Mouse (Mus musculus) embryo, embryonic 10.5 days (tissue): Measurements from ENCODE around the gene D10Jhu81e.
"Not testable (repeated sequence)": the region's sequence is repeated elsewhere in the genome, so short reads cannot be mapped to it uniquely, and the experiment has no call there.

ENCODE experiments used
- DNase-seq: peaks from one replicate; pipeline ENCODE4 v3.0.0-alpha.2; 2015; ENCODE audit warnings: low spot score

Gene D10Jhu81e

GRCm38 (mm10) chr10:78169281-78170042, at the start of gene D10Jhu81e:
D10Jhu81e (minus strand) TSS chr10:78169782.
- peak; percentile 98 for DNase-seq

GRCm38 (mm10) chr10:78218576-78218975, 49.0 kb upstream of the D10Jhu81e start:
- DNase-seq = no peak

DNA sequence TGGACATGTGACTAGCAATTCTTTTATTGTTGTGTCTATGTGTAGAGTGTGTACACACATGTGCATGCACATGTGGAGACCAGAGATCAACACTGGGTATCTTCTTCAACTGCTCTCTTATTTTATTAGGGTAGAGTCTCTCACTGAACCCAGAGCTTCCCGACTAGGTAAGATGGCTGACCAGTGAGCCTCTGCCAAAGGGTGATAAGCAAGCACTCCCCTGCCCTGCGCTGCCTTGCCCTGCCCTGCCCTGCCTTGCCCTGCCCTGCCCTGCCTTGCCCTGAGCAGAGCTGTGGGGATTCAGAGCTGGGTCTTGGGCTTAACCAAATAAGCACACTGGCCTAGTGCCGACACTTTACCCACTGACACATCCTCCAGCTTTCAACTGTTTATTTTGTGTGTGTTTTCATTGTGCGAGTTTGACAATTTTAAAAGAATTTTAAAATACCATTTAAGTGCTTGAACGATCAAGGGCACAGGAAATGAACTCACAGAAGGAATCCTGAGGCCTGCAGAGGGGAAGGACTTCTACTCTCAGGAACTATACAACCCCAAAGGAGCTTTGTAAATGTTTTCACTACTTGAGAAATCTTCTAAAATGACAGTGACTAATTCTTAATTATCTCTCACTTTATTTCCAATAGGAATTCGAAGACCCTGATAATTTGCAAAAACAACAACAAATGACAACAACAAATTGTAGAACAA, 46.9 kb upstream of the D10Jhu81e start:
- no peak for DNase-seq

GRCm38 (mm10) chr10:78214371-78214770, 44.8 kb upstream of the D10Jhu81e start:
- DNase-seq = no peak

DNA sequence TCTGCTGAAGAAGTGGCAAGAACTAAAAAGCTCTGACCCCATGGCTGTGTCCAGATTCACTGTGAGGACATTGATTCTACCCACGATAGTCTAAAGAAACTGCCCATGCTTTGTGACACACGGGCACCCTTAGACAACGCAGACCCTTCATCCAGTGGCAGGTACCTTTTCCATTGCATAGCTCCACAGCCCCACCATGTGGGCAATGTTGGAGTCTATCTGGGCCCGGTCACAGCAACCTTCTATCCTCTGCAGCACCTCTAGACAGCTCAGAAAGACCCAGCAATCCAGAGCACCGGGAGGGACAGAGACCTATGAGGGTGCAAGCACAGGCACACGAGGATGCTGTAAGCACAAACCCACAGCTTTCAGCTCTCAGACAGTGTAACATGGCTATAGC, 41.7 kb upstream of the D10Jhu81e start:
- peak; percentile 13 for DNase-seq

DNA sequence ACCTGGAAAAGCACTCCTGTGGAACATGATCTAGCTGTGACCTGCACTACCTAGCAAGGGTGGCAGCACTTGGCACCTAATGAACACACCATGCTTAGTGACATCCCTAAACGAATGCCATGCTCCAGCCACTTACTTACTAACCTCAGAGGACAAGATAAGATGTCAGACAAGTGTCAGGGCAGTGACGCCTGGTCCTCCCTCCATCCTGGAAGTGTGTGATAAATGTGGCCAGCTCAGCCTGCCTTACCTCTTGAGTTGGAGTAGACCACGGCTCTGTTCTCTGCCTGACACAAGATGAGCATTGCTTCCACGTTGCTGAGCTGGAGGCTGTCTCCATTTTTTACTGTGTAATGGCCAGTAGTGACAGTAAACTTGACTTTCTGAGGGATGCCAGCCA, 31.6 kb upstream of the D10Jhu81e start:
- no peak for DNase-seq

DNA sequence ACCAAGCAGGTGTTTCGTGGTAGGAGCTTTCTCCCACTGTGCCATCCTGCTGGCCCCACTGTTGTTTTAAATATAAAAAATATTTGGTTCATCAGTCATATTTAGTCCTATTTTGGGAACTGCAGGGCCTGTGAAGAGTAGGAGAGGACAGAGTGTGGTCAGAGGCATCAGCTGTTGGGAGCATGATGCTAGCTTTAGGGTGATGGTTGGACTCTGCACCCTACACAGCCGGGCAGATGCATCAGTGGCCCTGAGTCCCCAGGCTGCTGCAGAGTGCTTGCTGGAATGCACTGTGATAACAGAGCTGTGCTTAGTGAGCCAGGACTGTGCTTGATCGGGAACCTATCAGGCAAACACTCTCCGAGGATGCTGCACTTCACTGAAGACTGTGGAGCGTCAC, 23.4 kb upstream of the D10Jhu81e start:
- no peak for DNase-seq

- not testable (repeated sequence) for DNase-seq
Measured at GRCm38 (mm10) chr10:78186076-78186475, 16.5 kb upstream of the D10Jhu81e start.

DNA sequence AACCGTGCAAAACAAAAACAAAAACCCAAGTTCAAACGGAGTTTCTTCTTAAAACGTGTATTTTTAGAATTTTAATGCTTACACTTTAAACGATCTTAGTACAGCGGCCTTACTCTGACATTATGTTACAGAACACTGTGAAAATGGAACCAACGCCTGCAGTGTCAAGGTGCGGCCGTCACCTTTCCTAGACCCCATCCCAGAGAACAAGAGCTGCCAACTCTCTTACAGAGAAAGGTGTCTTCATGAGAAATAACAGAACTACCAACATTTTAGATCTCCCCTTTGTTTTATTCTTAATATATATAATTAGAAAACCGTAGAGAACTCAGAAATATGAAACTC, 15.8 kb upstream of the D10Jhu81e start:
- no peak for DNase-seq

DNA sequence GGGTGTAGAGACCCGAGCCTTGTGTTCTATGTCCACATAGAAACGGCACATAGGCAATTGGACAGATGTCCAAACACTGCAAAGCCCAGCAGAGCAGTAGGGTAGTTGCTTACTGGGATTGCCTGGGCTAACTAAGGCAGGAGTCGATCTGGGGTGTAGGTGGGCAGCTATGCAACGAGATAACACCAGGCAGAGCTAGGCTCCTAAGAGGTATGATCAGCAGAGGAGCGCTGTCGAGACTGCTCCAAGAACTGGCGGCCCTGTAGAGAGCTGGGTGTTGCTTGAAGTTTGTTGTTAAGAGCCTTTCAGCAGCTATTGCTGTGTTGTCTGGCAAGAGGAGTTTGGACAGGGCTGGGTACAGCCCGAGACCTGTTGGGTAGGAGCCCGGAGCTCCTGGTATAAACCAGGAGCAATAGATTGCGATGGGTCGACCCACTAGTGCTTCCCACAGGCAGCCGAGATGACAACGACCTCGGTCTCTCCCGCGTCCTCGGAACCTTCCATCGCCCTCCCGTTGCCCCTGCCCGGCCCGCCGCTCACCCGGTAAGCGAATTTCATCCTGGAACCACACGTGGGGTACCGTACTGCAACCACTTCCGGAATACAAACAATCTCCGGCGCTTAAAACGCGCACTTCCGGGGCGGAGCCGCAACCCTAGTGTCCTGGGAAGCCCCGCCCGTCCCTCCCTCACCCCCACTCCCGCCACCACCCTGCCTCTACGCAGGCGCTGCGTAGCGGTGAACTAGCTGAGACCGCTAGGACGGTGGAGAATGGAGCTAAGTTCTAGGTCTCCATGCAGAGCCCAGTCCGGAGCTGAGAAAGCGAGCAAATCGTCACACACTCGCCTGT, 15.2 kb upstream of the D10Jhu81e start, which contains the start of gene Pwp2:
Gene Pwp2 (minus strand): TSS at position 619 of the 850 bp plus-strand sequence.
- DNase-seq = peak; percentile 98

DNA sequence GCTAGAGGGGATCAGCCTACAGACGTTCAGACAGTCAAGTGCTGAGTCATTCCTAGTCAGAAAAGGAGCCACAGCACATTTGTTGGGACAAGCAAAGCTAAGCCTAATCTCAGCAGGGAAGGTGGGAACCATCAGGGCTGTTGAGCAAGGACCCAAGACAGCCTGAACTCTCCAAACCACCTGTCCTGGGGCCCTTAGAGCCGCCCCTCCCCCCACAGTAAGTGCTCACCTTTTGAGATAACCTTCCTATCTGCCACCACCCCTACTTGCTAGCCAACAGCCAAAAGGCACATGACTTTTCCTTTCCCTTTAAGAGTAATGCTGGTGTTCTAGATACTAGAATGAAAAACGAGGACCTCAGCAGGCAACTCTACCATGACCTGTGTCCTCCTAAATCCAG, 14.0 kb upstream of the D10Jhu81e start:
- DNase-seq = no peak

DNA sequence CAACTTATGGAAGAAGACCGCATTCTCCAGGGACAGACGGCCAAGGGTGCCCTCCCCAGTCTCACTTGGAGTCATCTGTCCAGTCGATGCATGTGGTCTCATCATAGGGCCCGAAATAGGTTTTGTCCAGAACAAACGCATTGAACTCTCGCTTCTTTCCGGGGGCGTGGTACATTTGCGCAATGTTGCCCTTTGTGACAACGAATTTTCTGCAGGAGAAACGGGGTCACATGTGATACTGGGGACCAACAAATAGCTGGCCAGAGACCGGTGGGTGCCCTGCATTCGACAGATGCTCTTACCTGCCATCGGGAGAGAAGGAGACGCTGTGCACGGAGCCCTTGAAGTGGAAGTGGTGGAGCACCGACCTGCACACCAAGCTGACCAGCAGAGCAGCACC, 12.7 kb upstream of the D10Jhu81e start:
- DNase-seq = no peak

DNA sequence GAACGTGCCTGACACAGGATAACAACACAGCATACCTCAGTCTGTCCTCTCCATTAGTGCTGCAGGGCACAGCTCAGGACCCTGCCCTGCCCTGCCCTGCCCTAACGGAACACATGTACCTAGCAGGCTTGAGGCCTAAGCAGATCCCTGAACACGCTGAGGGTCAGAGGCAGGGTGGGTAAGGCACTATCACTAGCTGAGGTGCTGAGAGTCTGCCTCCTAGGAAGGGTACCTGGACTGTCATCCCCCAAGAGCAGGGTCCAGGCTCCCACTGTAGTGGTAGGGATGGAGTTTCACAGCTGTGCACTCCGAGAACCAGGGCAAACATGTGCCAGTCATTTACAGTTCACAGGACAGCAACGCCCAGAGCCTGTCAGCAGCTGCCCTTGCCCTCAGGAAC, 4.9 kb upstream of the D10Jhu81e start:
- no peak for DNase-seq

- no peak for DNase-seq
Measured at GRCm38 (mm10) chr10:78171581-78171980, 2.0 kb upstream of the D10Jhu81e start.

- DNase-seq = no peak
Measured at GRCm38 (mm10) chr10:78171057-78171456, 1.5 kb upstream of the D10Jhu81e start.

- DNase-seq = no peak
Measured at GRCm38 (mm10) chr10:78170445-78170844, 863 bp upstream of the D10Jhu81e start.

DNA sequence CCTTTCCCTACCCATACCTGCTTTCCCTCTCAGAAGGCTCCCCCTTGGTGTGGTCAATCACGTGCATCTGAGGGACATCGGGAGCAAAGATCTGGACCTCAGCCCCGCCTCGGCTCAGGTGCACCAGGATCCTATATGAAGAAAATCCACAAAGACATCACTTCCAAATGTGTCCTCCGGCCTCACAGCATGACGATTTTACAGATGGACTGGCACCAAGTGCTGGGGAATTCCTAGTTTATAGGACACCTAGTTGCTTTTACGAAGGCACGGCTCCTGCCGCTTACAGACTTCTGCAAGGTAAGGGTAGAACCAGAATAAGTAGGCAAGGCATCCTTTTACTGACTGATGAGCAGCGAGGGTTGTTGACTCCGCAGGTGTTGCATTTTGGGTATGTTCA, 790 bp downstream of the D10Jhu81e start:
- DNase-seq = no peak

GRCm38 (mm10) chr10:78167775-78168174, 1.8 kb downstream of the D10Jhu81e start:
- no peak for DNase-seq

DNA sequence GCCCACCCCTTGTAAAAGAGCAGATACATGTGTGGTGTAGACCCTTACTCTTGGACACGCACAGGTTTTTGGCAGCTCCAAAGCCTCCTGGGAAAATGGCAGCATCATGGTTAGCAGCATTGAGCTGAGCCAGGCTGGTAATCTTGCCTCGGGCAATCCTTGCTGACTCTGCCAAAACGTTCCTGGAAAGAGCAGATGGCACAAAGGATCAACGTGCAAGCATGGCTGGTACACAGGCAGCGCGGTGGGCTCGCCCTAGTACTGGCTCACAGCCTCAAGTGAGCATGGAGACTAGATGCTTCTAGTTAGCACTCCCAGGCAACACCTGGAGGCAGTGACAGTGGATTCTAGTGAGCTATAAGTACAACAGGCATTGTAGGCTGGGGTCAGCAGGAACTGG, 2.2 kb downstream of the D10Jhu81e start:
- DNase-seq = no peak

DNA sequence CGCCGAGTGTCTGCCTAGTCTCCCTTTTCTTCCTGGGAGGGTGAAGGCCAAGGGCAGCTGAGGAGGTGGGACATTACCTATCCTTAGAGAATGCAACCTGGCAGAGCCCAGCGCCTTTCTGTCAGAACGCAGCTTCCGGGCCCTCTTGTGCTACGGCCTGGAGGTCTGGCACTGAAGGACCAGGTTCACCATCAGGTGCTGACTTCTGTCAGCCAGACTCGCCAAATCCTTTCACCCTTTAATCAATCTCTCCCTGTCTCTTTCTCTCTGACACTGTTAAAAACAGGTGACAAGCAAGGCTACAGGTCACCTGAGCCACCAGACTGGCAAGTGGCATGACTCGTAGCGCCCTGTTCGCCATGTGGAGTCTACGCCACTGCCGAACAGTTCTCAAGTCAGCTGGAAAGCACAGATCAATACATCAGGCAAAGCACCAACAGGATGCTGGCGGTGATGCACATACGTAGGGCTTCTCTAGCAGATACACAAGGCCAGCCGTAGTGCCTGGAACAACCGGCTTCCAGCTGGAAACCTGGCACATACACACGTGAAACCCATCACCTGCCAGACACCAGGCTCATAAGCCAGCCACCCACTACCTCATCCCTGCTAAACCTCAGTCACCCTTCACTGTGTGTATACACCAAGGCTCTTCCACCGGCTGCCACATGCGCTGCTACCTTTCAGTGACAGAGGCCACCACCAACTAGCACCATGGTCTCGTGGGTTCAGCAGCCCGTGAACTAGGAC, 4.2 kb downstream of the D10Jhu81e start:
- DNase-seq = no peak

GRCm38 (mm10) chr10:78164786-78165185, 4.8 kb downstream of the D10Jhu81e start:
- DNase-seq = no peak

- DNase-seq = peak; percentile 83
Measured at GRCm38 (mm10) chr10:78163923-78164322, 5.7 kb downstream of the D10Jhu81e start.
